Mouse (Mus musculus): ENCODE results near the gene Mdp1.

DNA sequence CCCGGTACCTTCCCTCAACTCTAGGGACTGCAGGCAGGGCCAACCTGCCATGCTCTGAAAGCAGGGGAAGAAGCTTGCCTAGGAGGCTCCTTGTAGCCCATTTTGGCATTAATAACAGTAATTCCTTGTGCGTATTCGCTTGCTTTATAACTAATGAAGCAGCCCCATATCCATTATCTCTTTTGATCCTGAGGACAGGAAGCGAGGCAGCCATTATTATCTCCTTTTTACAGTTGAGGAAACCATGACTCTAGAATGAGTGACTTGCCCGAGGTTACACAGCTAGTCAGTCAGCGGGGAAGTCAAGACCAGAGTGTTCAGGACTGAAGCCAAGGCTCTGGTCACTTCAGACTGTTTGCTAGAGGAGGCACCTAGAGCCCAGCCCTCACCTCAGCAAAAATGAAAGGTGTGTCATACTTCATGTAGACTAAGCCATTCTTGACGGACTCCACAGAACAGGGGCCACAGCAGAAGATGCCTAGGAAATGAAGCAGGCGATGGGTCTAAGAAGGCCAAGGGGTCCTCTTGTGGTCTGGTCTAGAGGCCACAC, 45.8 kb upstream of the Mdp1 start:
- TF ChIP-seq GATA1 (IDR thresholded peaks at IDR 0.05; ENCODE audit: borderline replicate concordance, low read length) (no peak), FLI1 (IDR thresholded peaks at IDR 0.05; ENCODE audit: low read length) (no peak)
